8 mouse cellular contexts compared by ENCODE assay signal in the genomic region with DNA sequence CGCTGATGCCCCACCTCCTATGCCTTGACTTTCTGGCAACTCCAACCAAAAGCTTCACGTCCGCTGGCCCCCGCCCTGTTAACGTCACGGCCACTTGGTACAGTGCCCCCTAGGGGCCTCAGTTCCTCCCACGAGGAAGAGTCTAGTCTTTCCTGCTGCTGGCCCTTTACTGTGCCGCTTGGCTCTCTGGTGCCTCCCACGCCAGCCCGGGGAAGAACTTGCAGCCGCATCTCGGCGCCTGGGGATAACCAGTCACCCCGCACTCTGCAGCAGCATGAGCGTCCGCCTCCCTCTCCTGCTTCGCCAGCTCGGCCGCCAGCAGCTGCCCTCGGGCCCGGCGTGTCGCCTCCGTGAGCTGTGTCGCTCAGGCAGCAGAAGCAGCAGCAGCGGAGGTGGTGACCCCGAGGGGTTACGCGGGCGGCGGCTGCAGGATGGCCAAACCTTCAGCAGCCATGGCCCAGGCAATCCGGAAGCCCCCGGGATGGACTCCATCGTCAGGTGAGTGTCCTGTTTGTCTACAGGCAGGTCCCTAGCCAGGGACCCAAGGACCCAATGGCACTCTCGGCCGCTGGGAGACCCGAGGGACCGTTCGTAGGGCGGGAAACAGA. TPM values are rescaled to one million over a fixed set of nuclear protein-coding genes. Genes with fewer than 3 reads are reported as not detected.
A peak's percentile ranks its signal among the peaks of the same experiment; 100 is the strongest.
DNase-seq lines count a peak whose midpoint lies in the region; ATAC-seq and TF ChIP-seq lines count a peak whose summit lies in the region.

A gene (plus strand): TSS at position 138 of the 608 bp plus-strand sequence.

- TF ChIP-seq CTCF in bone marrow macrophage, adult 2 months (IDR thresholded peaks at IDR 0.05; ENCODE audit: low read depth, low read length) = peak; percentile 38; the same call in 1 of the 2 replicates
- peak; percentile 52 for TF ChIP-seq CTCF in embryonic fibroblast, embryonic 13.5 days (IDR thresholded peaks at IDR 0.05; ENCODE audit: borderline replicate concordance, insufficient read depth, low read length)
- peak; percentile 51; the same call in 1 of the 2 replicates for TF ChIP-seq CTCF in spleen, adult 2 months (IDR thresholded peaks at IDR 0.05; ENCODE audit: extremely low read depth, insufficient read depth, insufficient read length, insufficient replicate concordance)

- H3K36me3 ChIP-seq in limb, embryonic 14.5 days (ENCODE audit: control insufficient read depth, insufficient read depth, low read length) = no peaks in the 10 kb centered on the region
- no peaks in the 10 kb centered on the region for H3K36me3 ChIP-seq in midbrain, embryonic 16.5 days (ENCODE audit: control insufficient read depth, insufficient read depth, low read length)
- H3K36me3 ChIP-seq in spleen, adult 2 months (ENCODE audit: control insufficient read depth, insufficient read depth, low read length) = no peaks in the 10 kb centered on the region

- peak; percentile 39 for ATAC-seq in limb, embryonic 14.5 days (ENCODE audit: low FRiP score, low read depth)
- ATAC-seq in midbrain, embryonic 16.5 days = peak; percentile 88

- TF ChIP-seq POLR2A in bone marrow macrophage, adult 2 months (IDR thresholded peaks at IDR 0.05; ENCODE audit: borderline replicate concordance, low read depth, low read length) = no peak
- peak; percentile 68 for TF ChIP-seq POLR2A in embryonic fibroblast, embryonic 13.5 days (IDR thresholded peaks at IDR 0.05; ENCODE audit: low read depth, low read length)
- TF ChIP-seq POLR2A in limb, embryonic 14.5 days (IDR thresholded peaks at IDR 0.05; ENCODE audit: borderline replicate concordance, extremely low read depth, insufficient read depth, insufficient read length) = 0 out of 2 replicates have a peak, but pooled peaks have one; percentile 12
- TF ChIP-seq POLR2A in spleen, adult 2 months (IDR thresholded peaks at IDR 0.05; ENCODE audit: low read depth, low read length) = no peak

- DNase-seq in B cell, adult 2 months = peak; percentile 90 to 92
- peak; percentile 83 to 86 for DNase-seq in heart, adult 9 months (ENCODE audit: low spot score in 2 of 2)
- peak; percentile 84 for DNase-seq in kidney, adult 9 months
- peak; percentile 86 for DNase-seq in limb, embryonic 14.5 days (ENCODE audit: low spot score)
- peak; percentile 83 to 88 for DNase-seq in spleen, adult 2 months (ENCODE audit: low read depth in 1 of 2, low spot score in 2 of 2)

- peak within 1 kb of the TSS; percentile 73 for H3K4me3 ChIP-seq in bone marrow macrophage, adult 2 months (ENCODE audit: insufficient read depth, low read length)
- peak within 1 kb of the TSS; percentile 61 for H3K4me3 ChIP-seq in embryonic fibroblast, embryonic 13.5 days (ENCODE audit: insufficient read depth, low read length)
- H3K4me3 ChIP-seq in limb, embryonic 14.5 days (replicated peaks; ENCODE audit: low read length) = peak within 1 kb of the TSS; percentile 71
- peak within 1 kb of the TSS; percentile 81 for H3K4me3 ChIP-seq in midbrain, embryonic 16.5 days (ENCODE audit: low read depth, low read length)
- peak within 1 kb of the TSS; percentile 78 for H3K4me3 ChIP-seq in spleen, adult 2 months (ENCODE audit: extremely low read depth, insufficient read depth, insufficient read length)

- H3K4me1 ChIP-seq in bone marrow macrophage, adult 2 months (ENCODE audit: control insufficient read depth, insufficient read depth, low read length) = peaks cover 26% of the 10 kb centered on the region
- H3K4me1 ChIP-seq in embryonic fibroblast, embryonic 13.5 days (ENCODE audit: control insufficient read depth, insufficient read depth, low read length) = 0 out of 2 replicates have a peak, but pooled peaks cover 4% of the 10 kb centered on the region
- peaks cover 12% of the 10 kb centered on the region; the same call in 1 of the 2 replicates for H3K4me1 ChIP-seq in limb, embryonic 14.5 days (ENCODE audit: control insufficient read depth, insufficient read depth, low read length)
- H3K4me1 ChIP-seq in midbrain, embryonic 16.5 days (ENCODE audit: control insufficient read depth, insufficient read depth, low read length) = peaks cover 7% of the 10 kb centered on the region
- H3K4me1 ChIP-seq in spleen, adult 2 months (ENCODE audit: control insufficient read depth, insufficient read depth, insufficient read length) = peaks cover 3% of the 10 kb centered on the region; the same call in 1 of the 2 replicates

- H3K9ac ChIP-seq in limb, embryonic 14.5 days (ENCODE audit: low read depth, low read length, severe bottlenecking) = peak within 1 kb of the TSS; percentile 75
- peak within 1 kb of the TSS; percentile 74 for H3K9ac ChIP-seq in midbrain, embryonic 16.5 days (ENCODE audit: low read depth, low read length)

- WGBS in limb, embryonic 14.5 days = 2% methylated on average over 40 of the region's 40 CpGs
- under 1% methylated on average over 40 of the region's 40 CpGs for WGBS in midbrain, embryonic 16.5 days
- WGBS in spleen, adult 2 months = under 1% methylated on average over 40 of the region's 40 CpGs

- H3K27ac ChIP-seq in bone marrow macrophage, adult 2 months (ENCODE audit: insufficient read depth, low read depth, low read length) = peak within 1 kb of the TSS; percentile 47
- peak within 1 kb of the TSS; percentile 73 for H3K27ac ChIP-seq in embryonic fibroblast, embryonic 13.5 days (ENCODE audit: insufficient read depth, low read length)
- H3K27ac ChIP-seq in limb, embryonic 14.5 days (replicated peaks; ENCODE audit: low read depth, low read length) = peak within 1 kb of the TSS; percentile 89
- H3K27ac ChIP-seq in midbrain, embryonic 16.5 days (ENCODE audit: low read length) = peak within 1 kb of the TSS; percentile 82
- peak within 1 kb of the TSS; percentile 93 for H3K27ac ChIP-seq in spleen, adult 2 months (ENCODE audit: insufficient read depth, low read length)

- H3K4me2 ChIP-seq in limb, embryonic 14.5 days (replicated peaks; ENCODE audit: low read depth, low read length, severe bottlenecking) = peak within 1 kb of the TSS; percentile 95
- H3K4me2 ChIP-seq in midbrain, embryonic 16.5 days (ENCODE audit: low read length) = peak within 1 kb of the TSS; percentile 90

- H3K27me3 ChIP-seq in limb, embryonic 14.5 days (ENCODE audit: control insufficient read depth, insufficient read depth, low read length) = no peaks in the 10 kb centered on the region
- H3K27me3 ChIP-seq in midbrain, embryonic 16.5 days (ENCODE audit: control insufficient read depth, insufficient read depth, low read depth, low read length) = no peaks in the 10 kb centered on the region
- H3K27me3 ChIP-seq in spleen, adult 2 months (ENCODE audit: control insufficient read depth, insufficient read depth, low read length) = no peaks in the 10 kb centered on the region

- H3K9me3 ChIP-seq in limb, embryonic 14.5 days (ENCODE audit: control insufficient read depth, low read length) = no peaks in the 10 kb centered on the region
- H3K9me3 ChIP-seq in midbrain, embryonic 16.5 days (replicated peaks; ENCODE audit: control insufficient read depth, low read length, poor library complexity, severe bottlenecking) = no peaks in the 10 kb centered on the region

RNA-seq across cellular contexts. Expression of the gene that starts here (rescaled TPM):
- polyA plus RNA-seq in bone marrow macrophage, adult 2 months (2012; ENCODE audit: insufficient read depth, insufficient read length, missing spikeins) = 4.5 and 5.6 TPM in 2 replicates
- polyA plus RNA-seq in embryonic fibroblast, embryonic 13.5 days (2011; ENCODE audit: insufficient read length, low read depth, missing spikeins) = 29.7 and 30.8 TPM in 2 replicates
- polyA plus RNA-seq in limb, embryonic 14.5 days (2012; rRNA removed) = 8.2 and 10.2 TPM in 2 replicates
- 10.1 and 10.4 TPM in 2 replicates for polyA plus RNA-seq in limb, embryonic 14.5 days (2014; fragmentation: Nextera tagmentation; extraction: Ambion mirVana)
- polyA plus RNA-seq in midbrain, embryonic 16.5 days (2015; fragmentation: Nextera tagmentation; extraction: Ambion mirVana) = 6.0 and 7.3 TPM in 2 replicates
- 5.8 and 8.1 TPM in 2 replicates for polyA plus RNA-seq in spleen, adult 2 months (2012; rRNA removed)

Comparison
In these comparisons a context has a peak if more than half of its experiments do, and no peak if none do; other contexts are left out.
1. Peak in every context shown above with its lines: DNase-seq, ATAC-seq, H3K4me3 ChIP-seq and H3K27ac ChIP-seq.
2. POLR2A ChIP-seq: peak in embryonic fibroblast, embryonic 13.5 days (single experiment) and limb, embryonic 14.5 days (single experiment); none in bone marrow macrophage, adult 2 months (single experiment) and spleen, adult 2 months (single experiment).